Comparison of ENCODE assay signal across 24 mouse cellular contexts in genomic region chr6:116985147-116985737, GRCm38 (mm10).
DNase-seq lines count a peak whose midpoint lies in the region; ATAC-seq and TF ChIP-seq lines count a peak whose summit lies in the region.
"Had no signal": no experiment of that assay in that cellular context is flagged by ENCODE, and none has a peak within 500 bp of the region (broad histone marks: within the 10 kb centered on the region; RNA-seq: fewer than 3 reads in every experiment).

No protein-coding gene starts in this region.

- DNase-seq in kidney, postnatal 0 days (ENCODE audit: low spot score): peak; percentile 30
- DNase-seq in kidney, adult 11 months: no peak
- peak; percentile 27 for DNase-seq in lung, embryonic 14.5 days
- DNase-seq in lung, postnatal 0 days (ENCODE audit: low spot score): no peak
- DNase-seq in Muller cell, postnatal 12 days (ENCODE audit: inconsistent ontology term): peak; percentile 53
- DNase-seq in limb, embryonic 14.5 days (ENCODE audit: low spot score): peak; percentile 63
- DNase-seq in forebrain, embryonic 11.5 days (ENCODE audit: low spot score): no peak
- DNase-seq: adrenal gland, adult 2 months; adrenal gland, postnatal 14 days; B cell, adult 2 months; cerebellum, adult 11 months; cerebellum, adult 2 months; cerebellum, adult 9-11 months; cerebellum, postnatal 25 days; gastrocnemius, postnatal 25 days had no signal

- TF ChIP-seq EP300 in lung, postnatal 0 days (IDR thresholded peaks at IDR 0.05): no peak

- H3K4me1 ChIP-seq in kidney, postnatal 0 days (replicated peaks; ENCODE audit: insufficient read depth, low read length): peaks cover 6% of the 10 kb centered on the region
- H3K4me1 ChIP-seq in lung, embryonic 14.5 days (ENCODE audit: insufficient read depth): no peaks in the 10 kb centered on the region
- H3K4me1 ChIP-seq in lung, postnatal 0 days (ENCODE audit: insufficient read depth, low read depth, low read length): no peaks in the 10 kb centered on the region
- peaks cover 16% of the 10 kb centered on the region for H3K4me1 ChIP-seq in limb, embryonic 14.5 days (ENCODE audit: control insufficient read depth, insufficient read depth, low read length)
- H3K4me1 ChIP-seq in forebrain, embryonic 11.5 days (replicated peaks; ENCODE audit: control insufficient read depth, insufficient read depth, low read length): no peaks in the 10 kb centered on the region; the same call in 1 of the 2 replicates

- 64% methylated on average over 4 of the region's 4 CpGs for WGBS in kidney, postnatal 0 days
- 56% methylated on average over 4 of the region's 4 CpGs for WGBS in lung, embryonic 14.5 days
- WGBS in lung, postnatal 0 days: 54% methylated on average over 4 of the region's 4 CpGs
- 30% methylated on average over 4 of the region's 4 CpGs for WGBS in limb, embryonic 14.5 days
- 64% methylated on average over 4 of the region's 4 CpGs for WGBS in forebrain, embryonic 11.5 days

- no peak for TF ChIP-seq CTCF in kidney, postnatal 0 days (IDR thresholded peaks at IDR 0.05; ENCODE audit: low read depth)
- no peak for TF ChIP-seq CTCF in lung, embryonic 14.5 days (IDR thresholded peaks at IDR 0.05; ENCODE audit: low read depth)
- TF ChIP-seq CTCF in lung, postnatal 0 days (IDR thresholded peaks at IDR 0.05): no peak

- no peak overlapping the region for H3K4me2 ChIP-seq in kidney, postnatal 0 days (ENCODE audit: low read length)
- H3K4me2 ChIP-seq in lung, embryonic 14.5 days: no peak overlapping the region
- no peak overlapping the region for H3K4me2 ChIP-seq in lung, postnatal 0 days (replicated peaks; ENCODE audit: low read depth, low read length)
- no peak overlapping the region for H3K4me2 ChIP-seq in limb, embryonic 14.5 days (replicated peaks; ENCODE audit: low read depth, low read length, severe bottlenecking)
- H3K4me2 ChIP-seq in forebrain, embryonic 11.5 days (ENCODE audit: low read depth, low read length, severe bottlenecking): no peak overlapping the region
- H3K4me2 ChIP-seq: embryonic facial prominence, embryonic 12.5 days; embryonic facial prominence, embryonic 15.5 days; forebrain, embryonic 12.5 days; forebrain, embryonic 15.5 days; heart, embryonic 11.5 days; hindbrain, embryonic 13.5 days had no signal

- no peaks in the 10 kb centered on the region for H3K27me3 ChIP-seq in kidney, postnatal 0 days (ENCODE audit: insufficient read depth, low read length)
- H3K27me3 ChIP-seq in lung, embryonic 14.5 days (ENCODE audit: insufficient read depth, low read length): no peaks in the 10 kb centered on the region
- no peaks in the 10 kb centered on the region for H3K27me3 ChIP-seq in lung, postnatal 0 days (replicated peaks; ENCODE audit: insufficient read depth, low read length)
- H3K27me3 ChIP-seq in limb, embryonic 14.5 days (ENCODE audit: control insufficient read depth, insufficient read depth, low read length): no peaks in the 10 kb centered on the region
- no peaks in the 10 kb centered on the region for H3K27me3 ChIP-seq in forebrain, embryonic 11.5 days (ENCODE audit: control insufficient read depth, insufficient read depth, low read length)
- H3K27me3 ChIP-seq: embryonic facial prominence, embryonic 12.5 days; embryonic facial prominence, embryonic 15.5 days; forebrain, embryonic 12.5 days; forebrain, embryonic 15.5 days had no signal

- H3K27ac ChIP-seq in kidney, postnatal 0 days: no peak overlapping the region
- no peak overlapping the region for H3K27ac ChIP-seq in lung, embryonic 14.5 days (ENCODE audit: low read depth)
- H3K27ac ChIP-seq in lung, postnatal 0 days (ENCODE audit: low read length): no peak overlapping the region
- no peak overlapping the region for H3K27ac ChIP-seq in limb, embryonic 14.5 days (replicated peaks; ENCODE audit: low read depth, low read length)
- H3K27ac ChIP-seq in forebrain, embryonic 11.5 days (ENCODE audit: low read depth, low read length): no peak overlapping the region
- H3K27ac ChIP-seq: embryonic facial prominence, embryonic 12.5 days; embryonic facial prominence, embryonic 15.5 days; forebrain, embryonic 12.5 days; forebrain, embryonic 15.5 days; hindbrain, embryonic 10.5 days; hindbrain, embryonic 13.5 days had no signal

- no peak overlapping the region for H3K4me3 ChIP-seq in kidney, postnatal 0 days (replicated peaks; ENCODE audit: low read depth, low read length)
- no peak overlapping the region for H3K4me3 ChIP-seq in lung, embryonic 14.5 days (ENCODE audit: low read depth, low read length)
- H3K4me3 ChIP-seq in lung, postnatal 0 days (ENCODE audit: low read depth, low read length): no peak overlapping the region
- no peak overlapping the region for H3K4me3 ChIP-seq in limb, embryonic 14.5 days (replicated peaks; ENCODE audit: low read length)
- no peak overlapping the region for H3K4me3 ChIP-seq in forebrain, embryonic 11.5 days (ENCODE audit: low read depth, low read length)
- H3K4me3 ChIP-seq: embryonic facial prominence, embryonic 12.5 days; embryonic facial prominence, embryonic 15.5 days; forebrain, embryonic 12.5 days; forebrain, embryonic 15.5 days; hindbrain, embryonic 10.5 days; hindbrain, embryonic 13.5 days had no signal

- no peaks in the 10 kb centered on the region for H3K9me3 ChIP-seq in kidney, postnatal 0 days (replicated peaks; ENCODE audit: low read length)
- no peaks in the 10 kb centered on the region for H3K9me3 ChIP-seq in lung, embryonic 14.5 days (ENCODE audit: low read depth, low read length)
- no peaks in the 10 kb centered on the region for H3K9me3 ChIP-seq in lung, postnatal 0 days (ENCODE audit: low read length)
- no peaks in the 10 kb centered on the region for H3K9me3 ChIP-seq in limb, embryonic 14.5 days (ENCODE audit: control insufficient read depth, low read length)
- no peaks in the 10 kb centered on the region for H3K9me3 ChIP-seq in forebrain, embryonic 11.5 days (ENCODE audit: control insufficient read depth, low read length)
- H3K9me3 ChIP-seq: embryonic facial prominence, embryonic 12.5 days; embryonic facial prominence, embryonic 15.5 days; forebrain, embryonic 12.5 days; forebrain, embryonic 15.5 days; hindbrain, embryonic 10.5 days; hindbrain, embryonic 13.5 days had no signal

- H3K36me3 ChIP-seq in kidney, postnatal 0 days (ENCODE audit: insufficient read depth, low read length): no peaks in the 10 kb centered on the region
- no peaks in the 10 kb centered on the region for H3K36me3 ChIP-seq in lung, embryonic 14.5 days (ENCODE audit: insufficient read depth)
- H3K36me3 ChIP-seq in lung, postnatal 0 days (ENCODE audit: insufficient read depth, low read length): no peaks in the 10 kb centered on the region
- no peaks in the 10 kb centered on the region for H3K36me3 ChIP-seq in limb, embryonic 14.5 days (ENCODE audit: control insufficient read depth, insufficient read depth, low read length)
- no peaks in the 10 kb centered on the region for H3K36me3 ChIP-seq in forebrain, embryonic 11.5 days (ENCODE audit: control insufficient read depth, insufficient read depth, low read length)
- H3K36me3 ChIP-seq: embryonic facial prominence, embryonic 12.5 days; embryonic facial prominence, embryonic 15.5 days; forebrain, embryonic 12.5 days; forebrain, embryonic 15.5 days; G1E; hindbrain, embryonic 10.5 days; hindbrain, embryonic 13.5 days had no signal

- TF ChIP-seq POLR2A in limb, embryonic 14.5 days (IDR thresholded peaks at IDR 0.05; ENCODE audit: borderline replicate concordance, extremely low read depth, insufficient read depth, insufficient read length): no peak

- no peak overlapping the region for H3K9ac ChIP-seq in kidney, postnatal 0 days (ENCODE audit: low read depth, low read length)
- H3K9ac ChIP-seq in lung, embryonic 14.5 days: no peak overlapping the region
- no peak overlapping the region for H3K9ac ChIP-seq in lung, postnatal 0 days (replicated peaks; ENCODE audit: low read depth)
- no peak overlapping the region for H3K9ac ChIP-seq in limb, embryonic 14.5 days (ENCODE audit: low read depth, low read length, severe bottlenecking)
- no peak overlapping the region for H3K9ac ChIP-seq in forebrain, embryonic 11.5 days (ENCODE audit: low read length)
- H3K9ac ChIP-seq: embryonic facial prominence, embryonic 12.5 days; embryonic facial prominence, embryonic 15.5 days; forebrain, embryonic 12.5 days; forebrain, embryonic 15.5 days; hindbrain, embryonic 13.5 days had no signal

- ATAC-seq in kidney, postnatal 0 days (replicated peaks; ENCODE audit: low FRiP score, low read depth): no peak
- no peak for ATAC-seq in lung, embryonic 14.5 days (ENCODE audit: insufficient read depth)
- no peak for ATAC-seq in lung, postnatal 0 days
- ATAC-seq in limb, embryonic 14.5 days (ENCODE audit: low FRiP score, low read depth): peak; percentile 69
- ATAC-seq in forebrain, embryonic 11.5 days (replicated peaks; ENCODE audit: low FRiP score): no peak
- ATAC-seq: forebrain, embryonic 15.5 days; hindbrain, embryonic 16.5 days had no signal

Comparison
In these comparisons a context has a peak if more than half of its experiments do, and no peak if none do; other contexts are left out.
1. DNase-seq: peak in kidney, postnatal 0 days (single experiment), lung, embryonic 14.5 days (single experiment), Muller cell, postnatal 12 days (single experiment) and limb, embryonic 14.5 days (single experiment); none in kidney, adult 11 months (single experiment), lung, postnatal 0 days (single experiment) and forebrain, embryonic 11.5 days (single experiment).